Mouse (Mus musculus) thymus, adult 2 months (tissue): ENCODE results near the gene Gm47985.

Experiments
- CTCF ChIP-seq: fragments of 200-500 bp; IDR thresholded peaks from 2 replicates; pipeline ENCODE4 v1.5.1; 2012; ENCODE audit warnings: mild to moderate bottlenecking, control low read depth, low read length, moderate library complexity, borderline replicate concordance; ENCODE audit not compliant: control insufficient read depth, poor library complexity, insufficient read depth; ENCODE audit errors: extremely low read depth
- POLR2A ChIP-seq: fragments of 200-500 bp; IDR thresholded peaks from 2 replicates; pipeline ENCODE4 v1.6.1; 2012; ENCODE audit warnings: mild to moderate bottlenecking, low read length, control low read depth, moderate library complexity; ENCODE audit not compliant: control insufficient read depth, poor library complexity, insufficient read depth; ENCODE audit errors: extremely low read depth

DNA sequence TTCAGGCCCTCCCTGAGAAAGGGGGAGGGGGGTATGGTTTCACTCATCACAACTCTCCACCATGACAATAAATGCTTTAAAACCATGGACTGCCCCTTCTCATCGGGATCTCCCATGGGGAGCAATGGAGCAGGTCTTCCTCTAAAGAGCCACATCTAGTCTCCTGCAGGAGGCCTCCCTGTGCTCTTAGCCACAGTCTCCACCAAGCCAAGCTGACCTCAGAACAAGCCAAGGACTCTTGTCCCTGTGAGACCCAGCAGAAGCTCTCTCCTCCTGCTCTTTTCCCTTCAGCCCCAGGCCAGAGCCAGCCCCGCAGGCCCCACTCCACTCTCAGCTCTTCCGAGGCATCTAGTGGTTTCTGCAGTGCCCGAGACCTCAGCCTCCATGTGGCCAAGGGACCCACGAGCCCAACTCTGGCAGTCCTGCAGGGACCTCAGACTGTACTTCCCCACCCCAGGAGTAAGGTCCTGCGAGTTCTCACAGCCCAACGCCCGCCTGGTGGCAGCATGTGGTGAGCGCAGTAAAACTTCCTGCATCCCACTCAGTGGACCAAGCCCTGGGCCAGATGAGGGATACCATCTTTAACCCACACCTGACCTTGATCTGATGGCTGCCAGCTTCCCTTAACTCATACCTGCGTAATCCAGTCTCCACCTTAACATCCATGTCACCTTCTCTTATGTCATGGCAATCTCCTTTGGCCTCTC is 40.4 kb downstream of the Gm47985 start:
- TF ChIP-seq CTCF (no peak), POLR2A (no peak)
